Mouse (Mus musculus) WW6 (cell line): ENCODE results near the gene A030005L19Rik.
A peak's percentile ranks its signal among the peaks of the same experiment; 100 is the strongest.
"Not testable (repeated sequence)": the region's sequence is repeated elsewhere in the genome, so short reads cannot be mapped to it uniquely, and the experiment has no call there.

Source experiments
- DNase-seq: peaks from one replicate; pipeline ENCODE4 v3.0.0-alpha.2; 2013; ENCODE audit warnings: low read depth, low spot score

A030005L19Rik gene

DNA sequence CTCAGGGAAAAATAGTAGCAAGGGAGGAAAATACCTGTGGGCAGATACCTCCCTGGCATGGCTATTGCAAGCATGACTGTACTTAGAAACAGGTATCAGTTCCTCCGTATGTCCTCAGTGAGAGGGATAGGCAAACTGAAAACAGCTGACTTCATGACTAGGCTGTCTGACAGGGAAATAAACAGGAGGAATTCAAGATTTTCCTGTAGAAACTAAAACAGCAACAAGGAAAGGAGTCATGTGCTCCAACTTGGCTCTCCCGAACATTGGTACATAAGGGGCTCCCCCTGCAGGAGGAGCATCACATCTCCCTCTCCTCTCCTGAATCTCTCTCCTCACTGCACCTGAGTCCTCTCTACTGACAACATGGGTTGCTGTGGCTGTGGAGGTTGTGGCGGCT is at the start of gene A030005L19Rik:
Gene A030005L19Rik, plus strand, starts transcription at position 301 of the 400 bp plus-strand sequence.
- no peak for DNase-seq

DNA sequence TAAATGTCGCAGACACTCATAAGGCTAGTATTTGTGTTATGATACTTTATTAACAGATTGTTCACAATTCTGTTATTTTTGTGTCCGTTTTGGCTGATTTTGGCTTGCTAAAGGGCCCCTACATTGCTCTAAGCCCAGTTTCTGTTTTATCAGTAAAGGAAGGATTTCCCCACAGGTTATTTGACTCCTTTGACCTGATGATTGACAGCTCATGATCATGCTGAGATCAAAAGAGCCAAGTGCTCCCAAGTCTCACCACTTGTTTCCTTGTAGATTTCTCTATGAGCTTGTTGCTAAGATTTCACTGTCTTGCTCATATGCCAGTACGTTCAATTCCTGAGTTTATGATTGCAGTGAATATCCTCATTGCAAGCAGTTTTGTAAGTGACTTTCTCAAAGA is 42.9 kb upstream of the A030005L19Rik start:
- DNase-seq, result no peak

DNA sequence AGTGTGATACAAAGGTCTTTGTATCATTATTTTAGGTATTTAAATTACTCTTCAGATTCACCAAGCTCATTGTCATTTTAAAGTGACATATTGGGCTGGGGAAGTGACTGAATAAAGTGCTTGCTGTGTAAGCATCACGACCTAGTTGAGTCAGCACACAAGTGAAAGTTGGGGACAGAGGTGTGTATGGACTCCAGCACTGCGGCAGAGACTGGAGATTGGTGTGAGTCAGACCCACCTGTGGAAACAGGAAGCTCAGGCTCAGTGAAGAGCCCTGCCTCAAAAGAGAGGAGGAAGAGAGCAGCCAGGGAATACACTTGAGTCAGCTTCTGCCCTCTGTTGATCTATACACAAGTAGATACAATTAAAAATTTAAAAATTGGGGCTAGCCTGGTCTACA is 34.0 kb upstream of the A030005L19Rik start:
- no peak for DNase-seq

DNA sequence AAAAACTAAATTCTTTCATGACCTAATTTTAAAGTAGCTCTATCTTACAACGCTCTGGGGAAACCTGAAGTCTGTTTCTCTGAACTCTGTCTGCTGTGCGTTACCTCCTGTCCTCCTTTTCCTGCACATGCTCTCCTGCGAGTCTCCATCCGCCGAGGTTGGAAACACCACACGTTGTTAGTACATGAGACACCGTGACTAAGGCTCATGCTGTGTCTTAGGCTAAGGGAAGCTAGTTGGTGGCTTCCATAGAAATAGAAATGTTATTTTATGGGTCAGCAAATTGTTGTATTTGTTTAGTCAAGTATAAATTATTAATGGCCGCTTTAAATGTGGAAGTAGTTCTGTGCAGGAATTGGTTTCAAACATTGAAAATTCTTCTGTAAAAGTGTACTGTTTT is 32.9 kb upstream of the A030005L19Rik start:
- DNase-seq, result no peak

DNA sequence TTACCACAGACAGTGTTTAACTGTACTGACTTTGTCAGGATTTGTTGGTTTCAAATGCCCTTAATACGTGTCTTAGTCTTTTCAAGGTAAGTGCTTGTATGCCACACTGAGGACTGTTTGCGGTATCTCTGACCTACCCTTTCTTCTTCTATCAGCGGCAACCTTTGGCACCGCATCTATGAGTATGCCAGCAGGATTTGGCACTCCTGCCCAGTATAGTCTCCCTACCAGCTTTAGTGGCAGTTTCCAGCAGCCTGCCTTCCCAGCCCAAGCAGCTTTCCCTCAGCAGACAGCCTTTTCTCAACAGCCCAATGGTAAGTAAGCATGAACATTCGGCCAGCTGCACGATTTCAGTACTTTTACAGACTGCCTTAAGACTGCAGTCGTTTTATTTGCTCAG is 19.9 kb upstream of the A030005L19Rik start:
- DNase-seq, result no peak

DNA sequence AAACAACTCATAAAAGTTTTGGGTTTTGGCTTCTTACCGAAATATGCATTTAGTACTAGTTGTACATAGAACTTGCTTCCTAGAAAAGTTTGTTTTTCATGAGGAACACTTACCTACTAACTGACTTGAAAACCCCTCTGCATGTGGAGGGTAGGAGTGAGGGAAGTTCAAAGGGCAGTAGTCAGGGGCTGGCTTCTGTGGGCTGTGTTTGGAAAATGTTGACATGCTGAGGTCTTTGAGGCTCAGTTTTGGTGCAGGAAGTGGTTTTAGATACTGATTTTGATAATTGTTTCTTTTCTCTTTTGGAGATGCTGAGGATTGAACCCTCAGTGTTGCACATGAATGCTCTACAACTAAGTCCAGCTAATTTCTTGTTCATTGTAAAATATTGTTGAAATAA is 12.6 kb upstream of the A030005L19Rik start:
- DNase-seq, result no peak

DNA sequence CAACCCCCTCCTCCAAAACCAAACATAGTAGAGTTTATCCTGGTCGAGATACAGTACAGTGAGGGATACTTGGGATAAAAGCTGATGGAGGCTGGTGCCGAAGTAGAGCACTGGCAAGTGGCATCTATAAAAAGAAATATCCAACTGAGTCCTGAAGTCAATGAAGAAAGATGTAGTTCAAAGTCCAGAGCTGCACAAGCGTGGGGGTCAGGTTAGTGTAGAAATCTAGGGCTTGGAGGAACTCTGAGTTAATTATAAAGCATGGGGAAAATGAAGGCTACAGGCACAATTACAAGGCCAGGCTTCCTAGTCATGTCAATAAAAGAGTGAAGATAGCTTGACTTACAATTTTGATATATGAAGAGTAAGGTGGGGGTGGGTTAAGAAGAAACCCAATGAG is 11.9 kb upstream of the A030005L19Rik start:
- DNase-seq, result no peak

DNA sequence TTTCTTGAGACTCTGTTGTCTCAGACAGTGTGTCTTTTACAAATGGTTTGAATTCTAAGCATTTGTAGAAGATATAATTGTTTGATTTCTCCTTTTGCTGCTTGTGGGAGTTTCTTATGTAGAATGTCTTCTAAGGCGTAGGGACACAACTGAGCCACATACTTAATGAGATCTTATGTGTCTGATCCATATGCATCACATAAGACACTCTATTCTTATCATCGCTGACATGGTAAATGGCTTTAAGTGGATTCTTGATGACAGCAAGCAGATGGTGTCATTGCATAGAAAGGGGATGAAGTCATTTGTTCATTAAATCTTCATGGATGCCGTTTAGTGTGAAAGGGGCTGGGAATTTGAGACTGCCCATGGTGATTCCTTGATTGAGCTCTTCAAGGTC is 7.2 kb upstream of the A030005L19Rik start:
- DNase-seq, result no peak

DNA sequence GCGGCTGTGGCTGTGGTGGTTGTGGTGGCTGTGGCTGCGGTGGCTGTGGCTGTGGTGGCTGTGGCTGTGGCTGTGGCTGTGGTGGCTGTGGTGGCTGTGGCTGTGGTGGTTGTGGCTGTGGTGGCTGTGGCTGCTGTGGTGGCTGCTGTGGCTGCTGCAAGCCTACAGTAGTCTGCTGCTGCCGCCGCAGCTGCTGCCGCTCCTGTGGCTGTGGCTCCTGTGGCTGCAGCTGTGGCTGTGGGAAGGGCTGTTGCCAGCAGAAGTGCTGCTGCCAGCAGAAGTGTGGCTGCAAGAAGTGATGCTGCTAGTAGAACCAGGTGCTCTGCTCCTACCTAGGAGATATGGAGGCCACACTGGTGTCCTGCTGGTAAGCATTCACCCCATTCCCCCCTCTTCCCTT is 309 bp downstream of the A030005L19Rik start:
- not testable (repeated sequence) for DNase-seq

DNA sequence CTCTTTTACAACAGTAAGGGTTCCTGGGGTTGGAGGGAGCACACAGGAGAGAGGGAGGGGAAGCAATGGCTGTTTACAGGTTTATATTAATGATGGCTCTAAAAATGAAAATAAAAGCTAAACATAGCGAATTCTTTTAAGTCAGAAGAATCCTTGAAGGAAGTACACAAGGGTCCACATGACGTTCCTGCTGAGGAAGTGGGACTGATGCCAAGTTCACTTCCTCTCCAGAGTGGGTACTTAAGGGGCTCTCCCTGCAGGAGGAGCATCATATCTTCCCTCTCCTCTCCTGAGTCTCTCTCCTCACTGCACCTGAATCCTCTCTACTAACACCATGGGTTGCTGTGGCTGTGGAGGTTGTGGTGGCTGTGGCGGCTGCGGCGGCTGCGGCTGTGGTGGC is 11.5 kb downstream of the A030005L19Rik start, which contains the start of gene A030014E15Rik:
Gene A030014E15Rik, plus strand, starts transcription at position 268 of the 400 bp plus-strand sequence.
- DNase-seq, result no peak

DNA sequence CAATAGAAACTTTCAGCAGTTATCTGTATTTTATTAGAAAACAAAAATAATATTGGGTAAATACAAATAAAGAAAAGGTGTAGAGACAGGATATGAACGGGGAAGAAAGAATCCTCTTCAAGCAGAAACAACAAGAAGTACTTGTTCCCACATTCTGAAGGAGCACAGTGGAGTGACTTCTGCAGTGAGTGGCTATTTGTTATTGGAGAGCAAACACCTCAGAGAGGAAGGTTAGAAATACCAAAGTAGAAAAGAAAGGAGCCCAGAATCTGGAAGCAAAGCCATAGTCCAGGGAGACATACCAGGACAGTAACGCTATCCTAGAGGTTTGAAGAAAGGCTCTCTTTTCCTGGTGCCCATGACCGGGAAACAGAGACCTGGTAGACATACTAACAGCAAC is 17.4 kb downstream of the A030005L19Rik start:
- DNase-seq, result not testable (repeated sequence)

DNA sequence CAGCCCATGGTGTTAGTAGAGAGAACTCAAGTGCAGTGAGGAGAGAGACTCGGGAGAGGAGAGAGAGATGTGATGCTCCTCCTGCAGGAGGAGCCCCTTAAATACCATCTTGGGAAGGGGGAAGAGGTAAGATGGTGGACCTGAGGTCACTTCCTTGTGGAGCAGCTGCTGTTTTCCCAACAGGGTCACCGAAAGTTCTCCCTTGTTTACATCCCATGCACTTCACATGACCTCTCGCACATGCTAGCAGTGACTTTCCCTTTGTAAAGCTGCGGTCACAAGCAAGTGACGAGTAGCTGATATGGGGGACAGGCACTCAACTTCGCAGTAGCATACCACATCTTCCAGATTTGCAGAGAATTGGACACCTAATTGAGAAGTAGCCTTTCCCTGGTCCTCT is 18.2 kb downstream of the A030005L19Rik start, which contains the start of gene Gm6217:
Gene Gm6217, minus strand, starts transcription at position 74 of the 400 bp plus-strand sequence.
- DNase-seq, result not testable (repeated sequence)

DNA sequence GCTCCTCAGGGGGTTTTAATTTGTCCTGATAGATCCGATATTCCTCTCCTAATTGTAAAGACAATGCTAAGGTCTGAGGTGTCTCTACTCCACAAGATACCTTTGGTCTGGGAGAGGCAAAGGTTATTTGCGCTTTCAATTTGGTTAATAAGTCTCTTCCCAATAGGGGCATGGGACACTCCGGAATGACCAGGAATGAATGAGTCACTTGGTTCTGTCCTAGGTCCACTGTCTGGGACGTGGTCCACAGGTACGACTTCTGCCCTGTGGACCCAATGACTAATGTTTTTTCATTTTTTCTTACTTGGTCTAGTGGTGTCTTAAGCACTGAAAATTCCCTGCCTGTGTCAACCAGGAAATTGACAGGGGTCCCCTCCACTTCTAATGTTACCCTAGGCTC is 25.5 kb downstream of the A030005L19Rik start:
- DNase-seq, result no peak

DNA sequence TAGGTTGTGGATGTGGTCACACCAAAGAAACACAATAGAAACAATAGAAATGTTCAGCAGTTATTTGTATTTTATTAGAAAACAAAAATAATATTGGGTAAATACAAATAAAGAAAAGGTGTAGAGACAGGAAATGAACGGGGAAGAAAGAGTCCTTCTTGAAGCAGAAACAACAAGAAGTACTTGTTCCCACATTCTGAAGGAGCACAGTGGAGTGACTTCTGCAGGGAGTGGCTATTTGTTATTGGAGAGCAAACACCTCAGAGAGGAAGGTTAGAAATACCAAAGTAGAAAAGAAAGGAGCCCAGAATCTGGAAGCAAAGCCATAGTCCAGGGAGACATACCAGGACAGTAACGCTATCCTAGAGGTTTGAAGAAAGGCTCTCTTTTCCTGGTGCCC is 29.4 kb downstream of the A030005L19Rik start:
- not testable (repeated sequence) for DNase-seq

DNA sequence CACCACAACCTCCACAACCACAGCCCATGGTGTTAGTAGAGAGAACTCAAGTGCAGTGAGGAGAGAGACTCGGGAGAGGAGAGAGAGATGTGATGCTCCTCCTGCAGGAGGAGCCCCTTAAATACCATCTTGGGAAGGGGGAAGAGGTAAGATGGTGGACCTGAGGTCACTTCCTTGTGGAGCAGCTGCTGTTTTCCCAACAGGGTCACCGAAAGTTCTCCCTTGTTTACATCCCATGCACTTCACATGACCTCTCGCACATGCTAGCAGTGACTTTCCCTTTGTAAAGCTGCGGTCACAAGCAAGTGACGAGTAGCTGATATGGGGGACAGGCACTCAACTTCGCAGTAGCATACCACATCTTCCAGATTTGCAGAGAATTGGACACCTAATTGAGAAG is 30.2 kb downstream of the A030005L19Rik start, which contains the start of gene A030003K21Rik:
Gene A030003K21Rik, minus strand, starts transcription at position 94 of the 400 bp plus-strand sequence.
- DNase-seq, result not testable (repeated sequence)

DNA sequence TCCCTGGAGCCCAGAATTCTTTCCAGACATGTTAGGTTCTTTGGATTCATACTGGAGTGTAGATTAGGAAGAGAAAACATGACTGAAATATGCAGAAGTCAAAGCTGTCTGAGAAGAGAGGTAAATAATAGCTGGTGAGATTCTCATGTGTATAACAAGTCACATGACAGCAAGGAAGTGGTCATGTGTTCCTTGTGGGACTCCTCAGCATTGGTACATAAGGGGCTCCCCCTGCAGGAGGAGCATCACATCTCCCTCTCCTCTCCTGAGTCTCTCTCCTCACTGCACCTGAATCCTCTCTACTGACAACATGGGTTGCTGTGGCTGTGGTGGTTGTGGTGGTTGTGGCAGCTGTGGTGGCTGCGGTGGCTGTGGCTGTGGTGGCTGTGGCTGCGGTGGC is 32.9 kb downstream of the A030005L19Rik start:
- DNase-seq, result not testable (repeated sequence)

DNA sequence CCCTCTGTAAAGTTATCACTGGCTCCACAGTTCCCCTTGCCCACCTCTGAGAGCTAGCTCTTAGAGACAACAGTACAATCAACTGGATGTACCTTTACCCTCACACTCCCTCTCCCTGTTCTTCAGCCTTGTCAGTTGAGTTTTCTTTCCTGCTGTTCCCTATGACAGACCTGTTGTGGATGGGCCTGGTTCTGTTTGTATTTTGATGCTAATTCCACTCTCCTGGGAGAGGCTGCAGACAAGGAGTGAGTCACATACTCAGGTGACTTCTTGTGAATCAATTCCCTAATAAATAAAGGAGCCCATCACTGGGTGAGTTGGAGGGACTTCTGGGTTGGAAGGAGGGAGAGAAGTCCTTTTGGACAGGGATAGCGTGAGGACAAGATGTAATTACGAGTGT is 35.5 kb downstream of the A030005L19Rik start:
- no peak for DNase-seq

DNA sequence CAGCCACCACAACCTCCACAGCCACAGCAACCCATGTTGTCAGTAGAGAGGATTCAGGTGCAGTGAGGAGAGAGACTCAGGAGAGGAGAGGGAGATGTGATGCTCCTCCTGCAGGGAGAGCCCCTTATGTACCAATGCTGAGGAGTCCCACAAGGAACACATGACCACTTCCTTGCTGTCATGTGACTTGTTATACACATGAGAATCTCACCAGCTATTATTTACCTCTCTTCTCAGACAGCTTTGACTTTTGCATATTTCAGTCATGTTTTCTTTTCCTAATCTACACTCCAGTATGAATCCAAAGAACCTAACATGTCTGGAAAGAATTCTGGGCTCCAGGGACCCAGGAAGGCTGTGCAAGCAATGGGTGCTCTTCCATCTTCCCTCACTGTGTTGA is 42.8 kb downstream of the A030005L19Rik start, which contains the start of gene Gm7544:
Gene Gm7544, minus strand, starts transcription at position 101 of the 400 bp plus-strand sequence.
- not testable (repeated sequence) for DNase-seq

DNA sequence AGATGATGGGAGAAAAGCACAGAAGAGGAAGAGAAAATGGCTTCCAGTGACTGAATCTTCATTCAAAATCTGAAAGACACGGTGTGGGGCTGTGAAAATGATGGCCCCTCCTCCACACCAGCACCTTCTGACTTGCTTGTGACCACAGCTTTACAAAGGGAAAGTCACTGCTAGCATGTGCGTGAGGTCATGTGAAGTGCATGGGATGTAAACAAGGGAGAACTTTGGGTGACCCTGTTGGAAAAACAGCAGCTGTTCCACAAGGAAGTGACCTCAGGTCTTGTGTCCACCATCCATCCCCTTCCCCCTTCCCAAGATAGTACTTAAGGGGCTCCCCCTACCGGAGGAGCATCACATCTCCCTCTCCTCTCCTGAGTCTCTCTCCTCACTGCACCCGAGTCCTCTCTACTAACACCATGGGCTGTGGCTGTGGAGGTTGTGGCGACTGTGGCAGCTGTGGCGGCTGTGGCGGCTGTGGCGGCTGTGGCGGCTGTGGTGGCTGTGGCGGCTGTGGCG is 46.8 kb downstream of the A030005L19Rik start, which contains the start of gene Gm47955:
Gene Gm47955, plus strand, starts transcription at position 417 of the 516 bp plus-strand sequence.
- DNase-seq, result peak; percentile 9
